Mouse (Mus musculus): ENCODE measurements around the gene Arid2.

Arid2 gene

GRCm38 (mm10) chr15:96344591-96345285, 57.4 kb downstream of the Arid2 start:
- peak; percentile 51 for DNase-seq (ENCODE audit: low read depth, low spot score)

GRCm38 (mm10) chr15:96345312-96345849, 58.1 kb downstream of the Arid2 start:
- DNase-seq (ENCODE audit: low read depth, low spot score): no peak

- DNase-seq (ENCODE audit: low read depth, low spot score): no peak
These were observed 64.1 kb downstream of the Arid2 start for GRCm38 (mm10) chr15:96351432-96351831.

- DNase-seq (ENCODE audit: low read depth, low spot score): no peak
These were observed 71.6 kb downstream of the Arid2 start for GRCm38 (mm10) chr15:96358871-96359270.

GRCm38 (mm10) chr15:96360614-96361013, 73.3 kb downstream of the Arid2 start:
- DNase-seq (ENCODE audit: low read depth, low spot score): no peak

- DNase-seq (ENCODE audit: low read depth, low spot score): no peak
These were observed 78.0 kb downstream of the Arid2 start for GRCm38 (mm10) chr15:96365351-96365750.

- no peak for DNase-seq (ENCODE audit: low read depth, low spot score)
These were observed 79.1 kb downstream of the Arid2 start for GRCm38 (mm10) chr15:96366176-96366963.

- DNase-seq (ENCODE audit: low read depth, low spot score): no peak
These were observed 84.0 kb downstream of the Arid2 start for GRCm38 (mm10) chr15:96371311-96371710.

GRCm38 (mm10) chr15:96372628-96373027, 85.3 kb downstream of the Arid2 start:
- no peak for DNase-seq (ENCODE audit: low read depth, low spot score)

GRCm38 (mm10) chr15:96373161-96373560, 85.8 kb downstream of the Arid2 start:
- DNase-seq (ENCODE audit: low read depth, low spot score): no peak

GRCm38 (mm10) chr15:96376214-96376613, 88.9 kb downstream of the Arid2 start:
- no peak for DNase-seq (ENCODE audit: low read depth, low spot score)

- no peak for DNase-seq (ENCODE audit: low read depth, low spot score)
These were observed 89.9 kb downstream of the Arid2 start for GRCm38 (mm10) chr15:96377263-96377662.

- no peak for DNase-seq (ENCODE audit: low read depth, low spot score)
These were observed 90.4 kb downstream of the Arid2 start for GRCm38 (mm10) chr15:96377701-96378100.

- no peak for DNase-seq (ENCODE audit: low read depth, low spot score)
These were observed 94.9 kb downstream of the Arid2 start for GRCm38 (mm10) chr15:96382223-96382622.

- no peak for DNase-seq (ENCODE audit: low read depth, low spot score)
These were observed 101.2 kb downstream of the Arid2 start for GRCm38 (mm10) chr15:96388565-96388964.

- DNase-seq (ENCODE audit: low read depth, low spot score): no peak
These were observed 105.6 kb downstream of the Arid2 start for GRCm38 (mm10) chr15:96392878-96393277.

- DNase-seq (ENCODE audit: low read depth, low spot score): no peak
These were observed 107.8 kb downstream of the Arid2 start for GRCm38 (mm10) chr15:96395071-96395470.

- DNase-seq (ENCODE audit: low read depth, low spot score): no peak
These were observed 109.5 kb downstream of the Arid2 start for GRCm38 (mm10) chr15:96396641-96397344.

GRCm38 (mm10) chr15:96398333-96398732, 111.0 kb downstream of the Arid2 start:
- no peak for DNase-seq (ENCODE audit: low read depth, low spot score)

GRCm38 (mm10) chr15:96405548-96405947, 118.2 kb downstream of the Arid2 start:
- DNase-seq (ENCODE audit: low read depth, low spot score): no peak

GRCm38 (mm10) chr15:96406253-96406652, 118.9 kb downstream of the Arid2 start:
- no peak for DNase-seq (ENCODE audit: low read depth, low spot score)

GRCm38 (mm10) chr15:96407151-96407550, 119.8 kb downstream of the Arid2 start:
- no peak for DNase-seq (ENCODE audit: low read depth, low spot score)

Data from c-Kit-negative CD71-positive TER-119-positive erythroid progenitor cells, embryonic 14.5 days (primary cell).